Mouse (Mus musculus) ES-Bruce4 (cell line): Measurements from ENCODE around the gene Pif1. TPM values are rescaled to one million over a fixed set of nuclear protein-coding genes. Genes with fewer than 3 reads are reported as not detected.

Source experiments
- H3K27ac ChIP-seq: 2 replicates; pipeline ENCODE4 v1.5.1; 2012; ENCODE audit warnings: low read length, inconsistent platforms; ENCODE audit not compliant: insufficient read depth
- H3K27me3 ChIP-seq: 2 replicates; pipeline ENCODE4 v1.6.1; 2012; ENCODE audit warnings: mild to moderate bottlenecking, low read length, inconsistent platforms; ENCODE audit not compliant: control insufficient read depth, poor library complexity, insufficient read depth, severe bottlenecking
- H3K36me3 ChIP-seq: 2 replicates; pipeline ENCODE4 v1.6.1; 2012; ENCODE audit warnings: inconsistent platforms, mild to moderate bottlenecking, low read length, moderate library complexity; ENCODE audit not compliant: control insufficient read depth, poor library complexity, insufficient read depth, severe bottlenecking
- H3K4me1 ChIP-seq: one replicate; pipeline ENCODE4 v1.8.1; 2011; ENCODE audit warnings: low read length; ENCODE audit not compliant: control insufficient read depth, insufficient read depth
- H3K4me3 ChIP-seq: 2 replicates; pipeline ENCODE4 v1.5.1; 2011; ENCODE audit warnings: low read depth, mild to moderate bottlenecking, low read length
- H3K9ac ChIP-seq: 2 replicates; pipeline ENCODE4 v1.6.1; 2012; ENCODE audit warnings: low read depth, mild to moderate bottlenecking, inconsistent platforms; ENCODE audit not compliant: poor library complexity, severe bottlenecking
- H3K9me3 ChIP-seq: replicated peaks from 2 replicates; pipeline ENCODE4 v1.6.1; 2012; ENCODE audit warnings: mild to moderate bottlenecking, low read length, inconsistent platforms; ENCODE audit not compliant: control insufficient read depth, poor library complexity, insufficient read depth, severe bottlenecking
- CTCF ChIP-seq: IDR thresholded peaks from one replicate; pipeline ENCODE4 v1.8.1; 2011; ENCODE audit warnings: low read depth, low read length
- EP300 ChIP-seq: IDR thresholded peaks from 2 replicates; pipeline ENCODE4 v1.6.1; 2011; ENCODE audit warnings: low read depth, low read length; ENCODE audit not compliant: insufficient read depth
- POLR2A ChIP-seq: IDR thresholded peaks from one replicate; pipeline ENCODE4 v1.8.1; 2011; ENCODE audit warnings: low read length; ENCODE audit not compliant: insufficient read depth
- polyA plus RNA-seq: library from polyadenylated mRNA; stranded (reverse); fragments of >200 nt; gene quantifications from 2 replicates; pipeline ENCODE4 v1.2.4, GENCODE M21; 2011; ENCODE audit warnings: low read depth; ENCODE audit not compliant: missing spikeins, insufficient read depth, insufficient read length

The Pif1 gene
- polyA plus RNA-seq, 1 experiment, result 32.3 TPM

- Histone ChIP-seq H3K4me3 (no peak overlapping the region), H3K9ac (no peak overlapping the region), H3K27ac (no peak overlapping the region), H3K4me1 (no peaks in the 10 kb centered on the region), H3K9me3 (no peaks in the 10 kb centered on the region), H3K36me3 (0 out of 2 replicates have a peak, but pooled peaks cover 2% of the 10 kb centered on the region), H3K27me3 (no peaks in the 10 kb centered on the region)
- TF ChIP-seq EP300 (no peak), POLR2A (no peak)
Observed at GRCm38 (mm10) chr9:65555621-65556020, 31.3 kb upstream of the Pif1 start.

GRCm38 (mm10) chr9:65556349-65556748 is 30.6 kb upstream of the Pif1 start:
- no peak for TF ChIP-seq POLR2A
- TF ChIP-seq EP300, result no peak
- TF ChIP-seq CTCF, result no peak
- Histone ChIP-seq H3K27ac (no peak overlapping the region), H3K4me3 (no peak overlapping the region), H3K27me3 (no peaks in the 10 kb centered on the region), H3K9ac (no peak overlapping the region), H3K4me1 (no peaks in the 10 kb centered on the region), H3K9me3 (no peaks in the 10 kb centered on the region), H3K36me3 (0 out of 2 replicates have a peak, but pooled peaks cover 2% of the 10 kb centered on the region)

GRCm38 (mm10) chr9:65556979-65557378 is 30.0 kb upstream of the Pif1 start:
- Histone ChIP-seq H3K27ac (no peak overlapping the region), H3K4me3 (no peak overlapping the region), H3K9ac (no peak overlapping the region), H3K9me3 (no peaks in the 10 kb centered on the region), H3K36me3 (0 out of 2 replicates have a peak, but pooled peaks cover 2% of the 10 kb centered on the region), H3K4me1 (no peaks in the 10 kb centered on the region), H3K27me3 (no peaks in the 10 kb centered on the region)
- TF ChIP-seq EP300 (no peak), CTCF (no peak), POLR2A (no peak)

DNA sequence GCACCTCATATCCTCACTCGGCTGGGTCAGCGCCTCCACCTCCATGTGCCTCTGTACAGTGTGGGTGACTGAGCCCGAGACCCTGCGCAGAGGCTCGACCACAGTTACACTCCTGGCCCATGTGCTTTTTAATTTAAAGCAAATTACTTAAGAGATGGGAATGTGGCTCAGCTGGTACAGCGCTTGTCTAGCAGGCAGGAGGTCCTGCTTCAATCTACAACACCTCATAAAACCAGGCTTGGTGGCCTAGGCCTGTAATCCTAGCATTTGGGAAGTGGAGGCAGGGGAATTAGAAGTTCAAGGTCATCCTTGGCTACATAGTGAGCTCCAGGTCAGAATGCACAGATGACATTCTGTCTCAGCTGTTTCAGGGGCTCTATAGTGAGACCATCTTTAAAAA is 28.2 kb upstream of the Pif1 start:
- TF ChIP-seq CTCF, result no peak
- TF ChIP-seq POLR2A, result no peak
- TF ChIP-seq EP300, result no peak
- Histone ChIP-seq H3K4me1 (no peaks in the 10 kb centered on the region), H3K9ac (no peak overlapping the region), H3K27me3 (no peaks in the 10 kb centered on the region), H3K4me3 (no peak overlapping the region), H3K9me3 (no peaks in the 10 kb centered on the region), H3K27ac (no peak overlapping the region), H3K36me3 (0 out of 2 replicates have a peak, but pooled peaks cover 2% of the 10 kb centered on the region)

DNA sequence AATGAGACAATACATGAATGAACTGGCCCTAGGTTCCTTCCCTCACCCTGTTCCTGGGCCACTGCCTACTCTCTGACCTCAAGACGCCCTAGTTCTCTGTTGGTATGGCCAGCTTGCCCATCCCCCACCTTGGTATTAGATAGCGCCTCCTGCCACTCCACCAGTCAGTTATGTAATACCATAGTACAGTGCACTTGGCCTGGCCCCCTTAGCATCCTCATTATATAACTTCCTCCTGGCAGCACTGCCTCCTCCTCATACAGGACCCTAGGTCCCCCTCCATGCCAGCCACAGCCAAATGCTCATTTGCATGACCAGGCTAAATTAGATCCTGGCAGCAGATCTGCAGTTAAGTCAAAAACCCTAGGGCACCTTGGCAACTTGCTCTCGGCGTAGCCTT is 25.9 kb upstream of the Pif1 start:
- no peak overlapping the region for H3K9ac ChIP-seq
- 0 out of 2 replicates have a peak, but pooled peaks cover 2% of the 10 kb centered on the region for H3K36me3 ChIP-seq
- no peak overlapping the region for H3K27ac ChIP-seq
- no peak overlapping the region for H3K4me3 ChIP-seq
- TF ChIP-seq CTCF (no peak), EP300 (no peak), POLR2A (no peak)
- H3K27me3 ChIP-seq, result no peaks in the 10 kb centered on the region
- H3K4me1 ChIP-seq, result no peaks in the 10 kb centered on the region
- no peaks in the 10 kb centered on the region for H3K9me3 ChIP-seq

GRCm38 (mm10) chr9:65562081-65562506 is 24.9 kb upstream of the Pif1 start:
- no peaks in the 10 kb centered on the region for H3K9me3 ChIP-seq
- no peak overlapping the region for H3K4me3 ChIP-seq
- H3K36me3 ChIP-seq, result no peaks in the 10 kb centered on the region
- H3K9ac ChIP-seq, result no peak overlapping the region
- no peak for TF ChIP-seq POLR2A
- no peak for TF ChIP-seq CTCF
- TF ChIP-seq EP300, result no peak
- no peak overlapping the region for H3K27ac ChIP-seq
- no peaks in the 10 kb centered on the region for H3K4me1 ChIP-seq
- H3K27me3 ChIP-seq, result no peaks in the 10 kb centered on the region
